Mouse (Mus musculus) B cell, adult 2 months (primary cell): ENCODE data around the gene Polm.

Source experiments
- DNase-seq, 2 experiments: peaks; one replicate each; pipeline ENCODE4 v3.0.0; 2022

The Polm gene

GRCm38 (mm10) chr11:5802457-5803217 is 35.2 kb downstream of the Polm start:
- DNase-seq = no peak

GRCm38 (mm10) chr11:5802005-5802404 is 35.8 kb downstream of the Polm start:
- no peak for DNase-seq

- no peak for DNase-seq
These were observed 36.3 kb downstream of the Polm start for GRCm38 (mm10) chr11:5801511-5801910.

- DNase-seq = no peak
These were observed 38.0 kb downstream of the Polm start for GRCm38 (mm10) chr11:5799621-5800490.

- DNase-seq = no peak
These were observed 39.9 kb downstream of the Polm start for GRCm38 (mm10) chr11:5797928-5798327.

- no peak for DNase-seq
These were observed 40.4 kb downstream of the Polm start for GRCm38 (mm10) chr11:5797371-5797770.

- DNase-seq = no peak
These were observed 40.9 kb downstream of the Polm start for GRCm38 (mm10) chr11:5796939-5797338.

GRCm38 (mm10) chr11:5795706-5796105 is 42.1 kb downstream of the Polm start:
- no peak for DNase-seq

GRCm38 (mm10) chr11:5795290-5795689 is 42.5 kb downstream of the Polm start:
- DNase-seq = no peak

- DNase-seq = no peak
These were observed 47.4 kb downstream of the Polm start for GRCm38 (mm10) chr11:5790431-5790830.

- DNase-seq = peak; percentile 60 to 69
These were observed 48.0 kb downstream of the Polm start for GRCm38 (mm10) chr11:5789754-5790333.

- peak; percentile 63 to 64 for DNase-seq
These were observed 48.6 kb downstream of the Polm start for GRCm38 (mm10) chr11:5789071-5789753.

GRCm38 (mm10) chr11:5788056-5789014 is 49.5 kb downstream of the Polm start, which contains the start of gene Dbnl:
Dbnl (plus strand) TSS chr11:5788488.
- DNase-seq = peak; percentile 99

- peak in 1 of 2 experiments; percentile 4 for DNase-seq
These were observed 50.2 kb downstream of the Polm start for GRCm38 (mm10) chr11:5787671-5788055.

- no peak for DNase-seq
These were observed 52.1 kb downstream of the Polm start for GRCm38 (mm10) chr11:5785732-5786131.

GRCm38 (mm10) chr11:5782199-5782944 is 55.4 kb downstream of the Polm start:
- DNase-seq = peak in 1 of 2 experiments; percentile 7

- no peak for DNase-seq
These were observed 57.7 kb downstream of the Polm start for GRCm38 (mm10) chr11:5780035-5780499.

GRCm38 (mm10) chr11:5778481-5778880 is 59.3 kb downstream of the Polm start:
- DNase-seq = peak; percentile 25 to 31
